Mouse (Mus musculus) heart, postnatal 0 days (tissue): ENCODE measurements around the gene Cldn9. TPM values are rescaled to one million over a fixed set of nuclear protein-coding genes. Genes with fewer than 3 reads are reported as not detected.

Experiments
- ATAC-seq: fragments of 200-750 bp; cut with Nextera tagmentation; 2 replicates; pipeline ENCODE4 v1.8.0; 2017; ENCODE audit warnings: low read depth, moderate number of reproducible peaks, moderate library complexity; ENCODE audit not compliant: insufficient read depth
- DNase-seq: peaks from one replicate; pipeline ENCODE4 v3.0.0-alpha.2; 2016; ENCODE audit warnings: low spot score
- H3K27ac ChIP-seq: fragments of 300-500 bp; sonication (generic); 2 replicates; pipeline ENCODE4 v1.5.1; 2014; ENCODE audit warnings: low read depth, mild to moderate bottlenecking
- H3K27me3 ChIP-seq: fragments of 300-500 bp; sonication (generic); 2 replicates; pipeline ENCODE4 v1.6.1; 2014; ENCODE audit warnings: low read length, mixed read lengths; ENCODE audit not compliant: control insufficient read depth, insufficient read depth
- H3K36me3 ChIP-seq: fragments of 300-500 bp; sonication (generic); replicated peaks from 2 replicates; pipeline ENCODE4 v1.6.1; 2014; ENCODE audit warnings: low read length, mixed read lengths; ENCODE audit not compliant: control insufficient read depth, insufficient read depth
- H3K4me1 ChIP-seq: fragments of 300-500 bp; sonication (generic); 2 replicates; pipeline ENCODE4 v1.6.1; 2014; ENCODE audit warnings: antibody characterized with exemption; ENCODE audit not compliant: control insufficient read depth, insufficient read depth
- H3K4me2 ChIP-seq: fragments of 300-500 bp; sonication (generic); 2 replicates; pipeline ENCODE4 v1.6.1; 2014; ENCODE audit warnings: low read depth, mild to moderate bottlenecking, low read length, moderate library complexity
- H3K4me3 ChIP-seq: fragments of 300-500 bp; sonication (generic); 2 replicates; pipeline ENCODE4 v1.5.1; 2014; ENCODE audit warnings: low read depth, low read length
- H3K9ac ChIP-seq: fragments of 300-500 bp; sonication (generic); replicated peaks from 2 replicates; pipeline ENCODE4 v1.6.1; 2014; ENCODE audit warnings: low read depth, low read length, mixed read lengths
- H3K9me3 ChIP-seq: fragments of 300-500 bp; sonication (generic); replicated peaks from 2 replicates; pipeline ENCODE4 v1.6.1; 2016; ENCODE audit warnings: low read length; ENCODE audit not compliant: control insufficient read depth
- CTCF ChIP-seq: IDR thresholded peaks from 2 replicates; pipeline ENCODE4 v1.5.1; 2016; ENCODE audit warnings: antibody characterized with exemption, control low read depth, low read depth
- EP300 ChIP-seq: IDR thresholded peaks from 2 replicates; pipeline ENCODE4 v1.6.1; 2016; ENCODE audit warnings: antibody characterized with exemption, low read depth
- WGBS: fragments of 180-500 bp; shearing (Covaris S2); extraction: QIAGEN DNeasy Blood & Tissue Kit; methylation state at CpG from one replicate; pipeline ENCODE4 v1.1.7; 2014; 5-methylcytosine and 5-hydroxymethylcytosine counted together
- polyA plus RNA-seq: library from polyadenylated mRNA; unstranded; fragments of >200 nt; fragmentation: Nextera tagmentation; extraction: Ambion mirVana; gene quantifications from 2 replicates; pipeline ENCODE4 v1.2.1, GENCODE M21; 2015
- total RNA-seq: library from RNA; depleted of rRNA; stranded (reverse); fragments of >200 nt; gene quantifications from 2 replicates; pipeline ENCODE4 v1.2.3, GENCODE M21; 2014; ENCODE audit warnings: low replicate concordance

Gene Cldn9
- total and polyA plus RNA-seq, 2 experiments from 2014 or later, result not detected

DNA sequence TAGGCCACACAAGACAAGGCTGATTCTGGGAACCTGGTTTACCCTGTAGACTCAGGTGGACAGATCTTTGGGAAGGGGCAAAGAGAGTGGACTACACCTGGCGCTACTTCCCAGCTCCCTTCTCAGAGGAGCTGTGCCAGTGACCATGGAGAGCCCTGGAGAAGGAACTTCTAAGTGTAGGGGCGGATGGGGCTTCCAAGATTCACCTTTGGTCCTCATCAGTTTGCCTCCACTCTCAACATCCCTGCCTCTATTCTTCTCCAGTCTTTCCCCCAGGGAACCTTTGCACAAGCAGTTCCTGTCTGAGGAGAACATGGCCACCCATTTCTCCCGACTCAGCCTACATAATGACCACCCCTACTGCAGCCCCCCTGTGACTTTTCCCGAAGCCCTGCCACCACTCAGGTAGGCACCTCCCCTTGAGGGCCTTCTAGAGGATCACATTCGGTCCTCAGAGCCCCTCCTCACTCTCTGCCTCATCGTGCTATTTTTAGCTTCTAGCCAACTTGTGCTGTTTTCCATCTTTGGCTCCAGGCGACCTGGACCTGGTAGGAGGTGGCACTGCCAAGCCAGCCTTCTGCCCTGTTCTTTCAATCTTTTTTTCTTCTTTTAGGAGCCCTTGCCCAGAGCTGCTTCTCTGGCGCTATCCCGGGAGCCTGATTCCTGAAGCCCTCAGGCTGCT lies 9.4 kb downstream of the Cldn9 start:
- WGBS, result 16% methylated on average over 9 of the region's 9 CpGs
- peaks cover 16% of the 10 kb centered on the region for H3K36me3 ChIP-seq
- no peaks in the 10 kb centered on the region for H3K9me3 ChIP-seq
- peak overlapping the region; percentile 80 for H3K4me2 ChIP-seq
- H3K4me1 ChIP-seq, result peaks cover 27% of the 10 kb centered on the region; the same call in 1 of the 2 replicates
- peak overlapping the region; percentile 69 for H3K4me3 ChIP-seq
- peaks cover 14% of the 10 kb centered on the region for H3K27me3 ChIP-seq
- TF ChIP-seq CTCF (no peak), EP300 (0 out of 2 replicates have a peak, but pooled peaks have one; percentile 6)
- peak overlapping the region; percentile 87 for H3K9ac ChIP-seq
- DNase-seq, result peak; percentile 74
- ATAC-seq, result peak; percentile 19
- peak overlapping the region; percentile 97 for H3K27ac ChIP-seq

DNA sequence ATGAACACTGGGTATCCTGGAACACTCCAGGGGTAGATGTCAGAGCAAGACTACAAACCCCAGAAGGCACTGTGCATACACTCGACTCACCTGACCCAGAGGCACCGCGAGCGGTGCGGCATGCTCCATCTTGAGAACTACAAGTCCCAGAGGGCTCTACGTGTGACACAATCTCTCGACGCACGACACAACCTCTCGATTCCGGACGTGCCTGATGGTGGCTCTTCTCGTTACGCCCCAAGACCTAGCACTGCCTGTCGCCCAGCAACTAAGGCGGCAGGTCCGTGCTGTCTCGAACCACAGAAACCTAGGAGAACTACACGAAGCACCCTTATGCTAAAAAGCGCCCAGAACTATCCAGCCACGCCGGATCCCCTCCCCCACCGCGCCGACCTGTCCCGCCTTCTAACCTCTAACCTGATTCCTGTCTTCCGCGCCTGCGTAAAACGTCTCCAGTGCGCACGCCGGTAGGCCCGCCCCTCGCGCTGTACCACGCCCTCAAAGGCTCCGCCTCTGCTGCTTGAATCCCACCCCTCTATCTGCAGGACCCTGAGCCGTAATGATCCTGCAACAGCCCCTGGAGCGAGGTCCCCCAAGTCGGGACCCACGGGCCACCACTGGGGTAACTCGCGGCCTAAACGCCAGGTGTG lies 10.3 kb downstream of the Cldn9 start, which contains the start of the genes Hcfc1r1 and Thoc6:
Hcfc1r1 (plus strand) TSS at position 173 of the 650 bp plus-strand sequence.
Thoc6 (minus strand) TSS at position 459 of the 650 bp plus-strand sequence.
- ATAC-seq (peak; percentile 87), DNase-seq (peak; percentile 98)
- Histone ChIP-seq H3K36me3 (peaks cover 25% of the 10 kb centered on the region), H3K4me1 (peaks cover 24% of the 10 kb centered on the region; the same call in 1 of the 2 replicates), H3K9ac (peak within 1 kb of the TSS; percentile 87), H3K27ac (peak within 1 kb of the TSS; percentile 97), H3K27me3 (peaks cover 6% of the 10 kb centered on the region; the same call in 1 of the 2 replicates), H3K4me3 (peak within 1 kb of the TSS; percentile 69), H3K9me3 (no peaks in the 10 kb centered on the region), H3K4me2 (peak within 1 kb of the TSS; percentile 80)
- WGBS, result under 1% methylated on average over 45 of the region's 45 CpGs
- TF ChIP-seq CTCF (no peak), EP300 (peak; percentile 94)

DNA sequence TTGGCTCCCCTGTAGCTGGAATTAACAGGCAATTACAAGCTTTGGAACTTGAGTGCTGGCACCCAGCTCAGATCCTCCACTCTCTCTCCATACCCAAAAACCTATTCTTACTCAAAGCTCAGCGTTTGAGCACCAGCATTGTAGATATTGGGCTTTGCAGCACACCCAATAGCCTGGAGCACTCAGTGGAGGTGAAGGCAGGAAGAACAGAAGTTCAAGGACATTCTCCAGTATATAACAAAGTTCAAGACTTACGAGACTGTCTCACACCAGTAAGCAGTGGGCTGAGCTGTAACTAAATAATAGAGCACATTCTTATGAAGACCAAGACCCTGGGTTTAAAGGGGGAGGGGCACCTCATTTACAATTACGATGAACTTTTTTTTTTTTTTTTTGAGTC lies 11.1 kb downstream of the Cldn9 start:
- no peaks in the 10 kb centered on the region for H3K9me3 ChIP-seq
- peak overlapping the region; percentile 69 for H3K4me3 ChIP-seq
- peaks cover 32% of the 10 kb centered on the region for H3K36me3 ChIP-seq
- no peak overlapping the region for H3K9ac ChIP-seq
- peaks cover 24% of the 10 kb centered on the region; the same call in 1 of the 2 replicates for H3K4me1 ChIP-seq
- ATAC-seq (no peak), DNase-seq (no peak)
- WGBS, result 56% methylated on average over 3 of the region's 3 CpGs
- H3K27me3 ChIP-seq, result no peaks in the 10 kb centered on the region
- peak overlapping the region; percentile 80 for H3K4me2 ChIP-seq
- no peak overlapping the region for H3K27ac ChIP-seq
- TF ChIP-seq CTCF, result no peak
- TF ChIP-seq EP300, result no peak

DNA sequence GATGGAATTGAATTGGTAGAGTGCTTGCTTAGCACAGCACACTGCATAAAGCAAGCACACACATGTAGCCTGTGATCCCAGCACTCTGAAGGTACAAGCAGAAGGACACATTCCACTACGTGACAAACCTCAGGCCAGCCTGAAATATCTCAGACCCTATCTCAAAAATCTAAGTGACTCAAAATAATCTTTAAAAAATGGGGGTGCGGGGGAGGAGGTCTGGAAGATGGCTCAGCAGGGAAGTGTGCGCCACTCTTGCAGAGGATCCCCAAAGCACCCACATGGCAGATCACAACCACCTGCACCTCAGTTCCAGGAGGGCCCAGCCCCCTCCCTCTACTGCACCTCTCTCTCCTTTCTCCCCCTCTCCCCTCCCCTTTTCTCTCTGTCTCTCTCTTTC lies 12.3 kb downstream of the Cldn9 start:
- no peaks in the 10 kb centered on the region for H3K27me3 ChIP-seq
- DNase-seq (no peak), ATAC-seq (no peak)
- H3K4me2 ChIP-seq, result no peak overlapping the region
- H3K4me3 ChIP-seq, result no peak overlapping the region
- no peak overlapping the region for H3K9ac ChIP-seq
- peaks cover 24% of the 10 kb centered on the region; the same call in 1 of the 2 replicates for H3K4me1 ChIP-seq
- whole genome bisulfite sequencing, result 87% methylated on average over 3 of the region's 3 CpGs
- H3K36me3 ChIP-seq, result peaks cover 45% of the 10 kb centered on the region
- H3K27ac ChIP-seq, result no peak overlapping the region
- no peak for TF ChIP-seq EP300
- no peak for TF ChIP-seq CTCF
- no peaks in the 10 kb centered on the region for H3K9me3 ChIP-seq

DNA sequence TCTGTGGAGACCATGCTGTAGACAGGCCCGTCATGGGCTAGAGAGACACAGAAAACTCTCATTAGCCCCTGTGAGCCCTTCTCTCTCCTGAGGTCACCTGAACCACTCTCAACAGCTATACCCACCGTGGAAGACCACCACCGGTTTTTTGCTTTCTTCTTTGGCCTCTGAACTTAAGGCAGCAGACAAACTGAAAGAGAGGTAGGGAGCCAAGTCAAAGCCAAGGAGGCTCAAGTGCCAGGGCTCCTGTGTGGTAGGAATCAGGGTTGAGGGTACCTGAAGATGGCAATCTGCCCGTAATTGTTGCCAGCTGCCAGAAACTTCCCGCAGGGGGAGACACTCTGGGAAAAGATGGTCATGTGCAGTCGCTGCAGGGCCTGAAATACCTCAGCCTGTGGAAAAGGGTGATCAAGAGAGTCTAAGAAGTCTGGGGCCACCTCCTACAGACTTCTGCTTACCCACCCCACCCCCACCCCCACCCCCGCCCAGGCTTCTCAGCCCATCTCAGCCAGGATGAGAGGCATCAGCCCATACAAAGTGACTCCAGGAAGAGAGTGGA lies 13.2 kb downstream of the Cldn9 start:
- peaks cover 51% of the 10 kb centered on the region for H3K36me3 ChIP-seq
- ATAC-seq (no peak), DNase-seq (no peak)

More for the DNA sequence above, 13.2 kb downstream of the Cldn9 start:
- Histone ChIP-seq H3K27ac (no peak overlapping the region), H3K4me1 (peaks cover 17% of the 10 kb centered on the region; the same call in 1 of the 2 replicates), H3K9me3 (no peaks in the 10 kb centered on the region), H3K4me3 (no peak overlapping the region), H3K4me2 (no peak overlapping the region), H3K9ac (no peak overlapping the region), H3K27me3 (no peaks in the 10 kb centered on the region)
- TF ChIP-seq CTCF, result no peak
- no peak for TF ChIP-seq EP300
- WGBS, result 89% methylated on average over 7 of the region's 7 CpGs
